Mouse (Mus musculus) megakaryocyte, embryonic 14.5 days (primary cell): Measurements from ENCODE around the gene Nox1. TPM values are rescaled to one million over a fixed set of nuclear protein-coding genes. Genes with fewer than 3 reads are reported as not detected.

Source experiments
- H3K27me3 ChIP-seq: replicated peaks from 2 replicates; pipeline ENCODE3; 2012; ENCODE audit warnings: inconsistent platforms
- H3K36me3 ChIP-seq: replicated peaks from 2 replicates; pipeline ENCODE3; 2012; ENCODE audit warnings: low read length, inconsistent platforms, mixed read lengths
- H3K4me1 ChIP-seq: 2 replicates; pipeline ENCODE4 v1.6.1; 2012; ENCODE audit warnings: inconsistent platforms
- H3K4me3 ChIP-seq: replicated peaks from 2 replicates; pipeline ENCODE3; 2012; ENCODE audit warnings: moderate library complexity, mild to moderate bottlenecking, inconsistent platforms
- H3K9me3 ChIP-seq: 2 replicates; pipeline ENCODE4 v1.6.1; 2012; ENCODE audit warnings: inconsistent platforms
- FLI1 ChIP-seq: IDR thresholded peaks from 2 replicates; pipeline ENCODE4 v1.6.1; 2012; ENCODE audit warnings: low read length, inconsistent platforms, mixed read lengths
- GATA1 ChIP-seq: IDR thresholded peaks from 3 replicates; pipeline ENCODE4 v1.6.1; 2012; ENCODE audit warnings: mixed read lengths, low read length, inconsistent platforms, borderline replicate concordance
- polyA plus RNA-seq: library from polyadenylated mRNA; stranded (reverse); fragments of >175 nt; gene quantifications from 2 replicates; pipeline ENCODE4 v1.2.3, GENCODE M21; 2012; ENCODE audit warnings: low replicate concordance; ENCODE audit not compliant: insufficient read depth

Gene Nox1
- polyA plus RNA-seq, 1 experiment: not detected

DNA sequence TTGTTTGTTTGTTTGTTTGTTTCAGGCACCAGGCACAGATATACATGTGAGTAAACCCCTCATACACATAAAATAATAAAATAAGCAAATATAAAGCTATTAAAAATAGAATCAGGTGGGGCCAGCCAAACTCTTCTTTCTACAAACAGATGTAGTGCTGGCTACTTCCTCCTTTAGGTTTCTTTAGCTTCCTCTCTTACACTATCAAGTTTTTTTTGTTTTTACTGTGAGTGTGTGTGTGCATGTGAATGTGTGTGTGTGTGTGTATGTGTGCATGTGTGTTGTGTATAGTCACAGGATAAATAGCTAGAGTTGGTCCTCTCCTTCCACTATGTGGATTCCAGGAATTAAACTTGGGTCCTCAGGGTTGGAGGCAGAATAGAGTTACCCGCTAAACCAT, 47.1 kb downstream of the Nox1 start:
- TF ChIP-seq GATA1 (no peak), FLI1 (no peak)
- Histone ChIP-seq H3K9me3 (no peaks in the 10 kb centered on the region), H3K36me3 (no peaks in the 10 kb centered on the region), H3K27me3 (peaks cover 2% of the 10 kb centered on the region), H3K4me1 (no peaks in the 10 kb centered on the region), H3K4me3 (no peak overlapping the region)

- H3K36me3 ChIP-seq: no peaks in the 10 kb centered on the region
- no peaks in the 10 kb centered on the region for H3K4me1 ChIP-seq
- H3K9me3 ChIP-seq: peaks cover 3% of the 10 kb centered on the region; the same call in 1 of the 2 replicates
- H3K27me3 ChIP-seq: peaks cover 4% of the 10 kb centered on the region
- no peak for TF ChIP-seq FLI1
- H3K4me3 ChIP-seq: no peak overlapping the region
Observed at GRCm38 (mm10) chrX:134170584-134170983, 51.2 kb downstream of the Nox1 start.

GRCm38 (mm10) chrX:134163484-134163883, 58.3 kb downstream of the Nox1 start:
- H3K9me3 ChIP-seq: peaks cover 13% of the 10 kb centered on the region
- no peak for TF ChIP-seq GATA1
- TF ChIP-seq FLI1: no peak
- H3K4me1 ChIP-seq: peaks cover 3% of the 10 kb centered on the region; the same call in 1 of the 2 replicates
- peaks cover 18% of the 10 kb centered on the region for H3K27me3 ChIP-seq
- H3K4me3 ChIP-seq: no peak overlapping the region
- no peaks in the 10 kb centered on the region for H3K36me3 ChIP-seq

DNA sequence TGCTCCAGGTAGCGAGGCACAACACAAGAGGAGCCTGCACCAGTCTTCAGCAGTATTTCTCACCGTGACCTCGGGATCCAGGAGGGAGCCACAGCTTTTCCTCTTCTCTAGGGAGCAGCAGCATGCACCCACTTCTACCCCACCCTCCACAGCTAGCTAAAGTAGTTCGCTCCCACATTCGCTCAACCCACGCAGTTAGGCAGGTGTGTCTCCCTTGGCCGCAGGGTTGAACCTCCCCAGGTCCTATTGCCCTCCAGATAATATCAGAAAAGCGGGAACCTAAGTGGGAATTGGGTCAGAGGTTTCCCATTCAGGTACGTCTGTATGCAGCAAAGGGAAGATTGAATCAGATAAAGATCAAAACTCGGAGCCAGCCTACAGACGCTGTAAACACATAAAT, 58.9 kb downstream of the Nox1 start:
- Histone ChIP-seq H3K4me3 (no peak overlapping the region), H3K4me1 (peaks cover 3% of the 10 kb centered on the region; the same call in 1 of the 2 replicates), H3K9me3 (peaks cover 13% of the 10 kb centered on the region), H3K27me3 (peaks cover 18% of the 10 kb centered on the region), H3K36me3 (no peaks in the 10 kb centered on the region)
- TF ChIP-seq FLI1 (no peak), GATA1 (no peak)

DNA sequence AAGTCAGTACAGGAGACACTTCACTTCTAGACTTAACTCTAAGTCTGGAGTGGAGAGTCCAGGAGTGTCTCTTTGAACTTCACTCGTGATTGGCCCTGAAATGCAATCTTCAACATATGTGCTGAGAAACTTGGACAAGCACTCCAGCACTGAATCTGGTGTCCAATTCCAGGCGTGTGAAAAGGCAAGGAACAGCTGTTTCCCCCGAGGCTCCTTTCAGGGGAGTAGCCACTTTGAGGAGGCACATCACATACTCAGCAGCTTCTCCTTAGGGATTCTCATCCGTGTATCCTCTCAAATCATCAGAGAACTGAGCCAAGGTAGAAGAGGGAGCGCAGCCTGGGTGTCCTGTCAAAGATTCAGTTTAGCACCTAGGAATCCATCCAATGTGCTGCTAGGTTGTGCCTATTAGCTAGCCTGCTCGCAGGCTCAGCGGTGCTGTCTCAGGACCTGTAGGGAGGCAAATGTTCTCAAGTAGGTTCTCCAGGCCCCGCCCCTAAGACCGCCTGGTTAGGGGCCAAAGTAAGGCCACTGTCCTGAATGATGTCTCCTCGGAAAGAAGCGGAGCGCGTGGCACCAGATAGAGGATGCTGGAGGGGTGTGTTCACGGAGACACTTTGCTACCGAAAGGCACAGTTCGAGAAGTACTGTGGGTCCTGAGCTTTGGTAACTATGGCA, 59.6 kb downstream of the Nox1 start, which contains the start of gene Xkrx:
Gene Xkrx, minus strand, starts transcription at position 34 of the 678 bp plus-strand sequence.
- Histone ChIP-seq H3K4me3 (no peak within 1 kb of the TSS), H3K27me3 (peaks cover 18% of the 10 kb centered on the region), H3K4me1 (peaks cover 3% of the 10 kb centered on the region; the same call in 1 of the 2 replicates), H3K36me3 (no peaks in the 10 kb centered on the region), H3K9me3 (peaks cover 13% of the 10 kb centered on the region)
- TF ChIP-seq FLI1 (no peak), GATA1 (no peak)

- peaks cover 3% of the 10 kb centered on the region; the same call in 1 of the 2 replicates for H3K4me1 ChIP-seq
- H3K27me3 ChIP-seq: peaks cover 16% of the 10 kb centered on the region
- H3K4me3 ChIP-seq: no peak overlapping the region
- H3K9me3 ChIP-seq: peaks cover 8% of the 10 kb centered on the region
- no peaks in the 10 kb centered on the region for H3K36me3 ChIP-seq
- TF ChIP-seq FLI1 (no peak), GATA1 (no peak)
Observed at GRCm38 (mm10) chrX:134160442-134160841, 61.3 kb downstream of the Nox1 start.

- Histone ChIP-seq H3K27me3 (peaks cover 14% of the 10 kb centered on the region), H3K4me3 (no peak overlapping the region), H3K4me1 (peaks cover 3% of the 10 kb centered on the region; the same call in 1 of the 2 replicates), H3K36me3 (no peaks in the 10 kb centered on the region), H3K9me3 (no peaks in the 10 kb centered on the region)
- TF ChIP-seq FLI1 (no peak), GATA1 (no peak)
Observed at GRCm38 (mm10) chrX:134158151-134158550, 63.6 kb downstream of the Nox1 start.

GRCm38 (mm10) chrX:134141986-134142385, 79.8 kb downstream of the Nox1 start:
- Histone ChIP-seq H3K9me3 (no peaks in the 10 kb centered on the region), H3K4me3 (no peak overlapping the region), H3K4me1 (peaks cover 11% of the 10 kb centered on the region), H3K27me3 (peaks cover 29% of the 10 kb centered on the region), H3K36me3 (no peaks in the 10 kb centered on the region)
- TF ChIP-seq GATA1 (no peak), FLI1 (no peak)

DNA sequence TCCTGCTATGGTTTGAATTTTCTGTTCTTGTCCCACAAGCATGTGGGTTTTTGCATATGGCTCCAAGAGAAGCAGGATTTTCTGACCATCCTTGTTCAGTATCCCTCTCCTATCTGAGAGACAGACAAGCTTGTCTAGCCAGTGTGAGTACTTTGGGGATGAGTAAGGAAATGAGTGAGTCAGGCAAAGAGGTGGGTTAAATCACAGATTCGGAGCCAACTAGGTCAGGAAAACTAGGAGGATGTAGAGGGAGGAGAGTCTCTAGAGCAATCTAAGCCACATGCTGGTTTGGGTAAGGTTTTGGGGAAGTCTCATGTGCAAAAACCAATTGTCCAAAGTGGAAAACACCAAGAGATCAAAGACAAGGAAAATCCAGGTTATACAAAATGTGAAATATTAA, 80.2 kb downstream of the Nox1 start:
- no peaks in the 10 kb centered on the region for H3K9me3 ChIP-seq
- no peak overlapping the region for H3K4me3 ChIP-seq
- no peaks in the 10 kb centered on the region for H3K36me3 ChIP-seq
- H3K27me3 ChIP-seq: peaks cover 30% of the 10 kb centered on the region
- TF ChIP-seq FLI1: no peak
- no peak for TF ChIP-seq GATA1
- H3K4me1 ChIP-seq: peaks cover 11% of the 10 kb centered on the region

- peaks cover 11% of the 10 kb centered on the region for H3K4me1 ChIP-seq
- TF ChIP-seq FLI1 (no peak), GATA1 (no peak)
- H3K4me3 ChIP-seq: no peak overlapping the region
- H3K27me3 ChIP-seq: peaks cover 30% of the 10 kb centered on the region
- H3K36me3 ChIP-seq: no peaks in the 10 kb centered on the region
- no peaks in the 10 kb centered on the region for H3K9me3 ChIP-seq
Observed at GRCm38 (mm10) chrX:134140024-134140423, 81.7 kb downstream of the Nox1 start.

- TF ChIP-seq FLI1: no peak
- TF ChIP-seq GATA1: no peak
- Histone ChIP-seq H3K9me3 (no peaks in the 10 kb centered on the region), H3K27me3 (peaks cover 25% of the 10 kb centered on the region), H3K4me1 (peaks cover 13% of the 10 kb centered on the region), H3K4me3 (no peak overlapping the region), H3K36me3 (no peaks in the 10 kb centered on the region)
Observed at GRCm38 (mm10) chrX:134133821-134134220, 87.9 kb downstream of the Nox1 start.
